Mouse (Mus musculus): ENCODE measurements around the gene Mzf1. TPM values are rescaled to one million over a fixed set of nuclear protein-coding genes. Genes with fewer than 3 reads are reported as not detected.
A peak's percentile ranks its signal among the peaks of the same experiment; 100 is the strongest.
"Not testable (repeated sequence)": the region's sequence is repeated elsewhere in the genome, so short reads cannot be mapped to it uniquely, and the experiment has no call there.

The Mzf1 gene
- total and polyA plus RNA-seq, 3 experiments: 0.77 to 2.4 TPM; not detected in 1

- Histone ChIP-seq H3K4me3 (ENCODE audit: control insufficient read depth in 1 of 2, insufficient read depth in 1 of 2, low read depth in 2 of 2, low read length in 2 of 2) (no peak within 1 kb of the TSS), H3K27ac (ENCODE audit: control insufficient read depth, low read depth, low read length) (no peak within 1 kb of the TSS), H3K9me3 (replicated peaks; ENCODE audit: insufficient read depth, low read length) (no peaks in the 10 kb centered on the region), H3K79me2 (ENCODE audit: control insufficient read depth, insufficient read depth, low read length, poor library complexity) (no peaks in the 10 kb centered on the region), H3K4me1 (ENCODE audit: control insufficient read depth in 1 of 2, insufficient read depth in 2 of 2, low read length in 2 of 2) (no peaks in the 10 kb centered on the region), H3K36me3 (ENCODE audit: control insufficient read depth in 1 of 2, insufficient read depth in 2 of 2, low read length in 2 of 2) (no peaks in the 10 kb centered on the region), H3K27me3 (ENCODE audit: control insufficient read depth in 1 of 2, insufficient read depth in 2 of 2, low read length in 2 of 2) (no peaks in the 10 kb centered on the region), H3K9ac (ENCODE audit: control insufficient read depth, low read depth, low read length, poor library complexity, severe bottlenecking) (no peak within 1 kb of the TSS)
- TF ChIP-seq RCOR1 (IDR thresholded peaks at IDR 0.05; ENCODE audit: low read depth, low read length): no peak
- no peak for TF ChIP-seq MAFK (IDR thresholded peaks at IDR 0.05; ENCODE audit: borderline replicate concordance, low read depth, low read length)
- TF ChIP-seq ZKSCAN1 (IDR thresholded peaks at IDR 0.05; ENCODE audit: low read depth, low read length): no peak
- TF ChIP-seq GATA1 (IDR thresholded peaks at IDR 0.05; ENCODE audit: low read depth, low read length): no peak
- TF ChIP-seq TAL1 (IDR thresholded peaks at IDR 0.05; ENCODE audit: low read length): no peak
- TF ChIP-seq UBTF (IDR thresholded peaks at IDR 0.05; ENCODE audit: borderline replicate concordance, insufficient read depth, low read depth, low read length): no peak
- no peak for TF ChIP-seq NRF1 (IDR thresholded peaks at IDR 0.05; ENCODE audit: insufficient read depth, low read depth, low read length, poor library complexity, severe bottlenecking)
- no peak for TF ChIP-seq TCF12 (IDR thresholded peaks at IDR 0.05; ENCODE audit: low read depth, low read length)
- TF ChIP-seq SMC3 (IDR thresholded peaks at IDR 0.05; ENCODE audit: low read depth, low read length): no peak
- TF ChIP-seq GABPA (IDR thresholded peaks at IDR 0.05; ENCODE audit: low read depth, low read length): no peak
- TF ChIP-seq MAZ (IDR thresholded peaks at IDR 0.05; ENCODE audit: low read depth, low read length): no peak
- TF ChIP-seq KAT2A (conservative IDR thresholded peaks at IDR 0.05; ENCODE audit: low read depth, low read length): no peak
- no peak for DNase-seq (ENCODE audit: low read depth, low spot score)
Measured at GRCm38 (mm10) chr7:13095073-13095472, 40.5 kb upstream of the Mzf1 start, which contains the start of gene Vmn1r85. Gene Vmn1r85, minus strand, starts transcription at chr7:13095173.

- TF ChIP-seq ELF1 (IDR thresholded peaks at IDR 0.05; ENCODE audit: low read depth, low read length): no peak
- TF ChIP-seq RAD21 (IDR thresholded peaks at IDR 0.05; ENCODE audit: low read depth, low read length): peak; percentile 12
- peak; percentile 29 for TF ChIP-seq SMC3 (IDR thresholded peaks at IDR 0.05; ENCODE audit: low read depth, low read length)
- TF ChIP-seq CTCF (IDR thresholded peaks at IDR 0.05 in 2 of 3, conservative IDR thresholded peaks at IDR 0.05 in 1 of 3; ENCODE audit: control insufficient read depth in 1 of 3, insufficient read depth in 1 of 3, low read depth in 2 of 3, low read length in 3 of 3, poor library complexity in 1 of 3, severe bottlenecking in 1 of 3): peak in 1 of 3 experiments; percentile 20; a peak in 1 of 6 replicates
- no peaks in the 10 kb centered on the region for H3K79me2 ChIP-seq (ENCODE audit: control insufficient read depth, insufficient read depth, low read length, poor library complexity)
- no peak overlapping the region for H3K27ac ChIP-seq (ENCODE audit: control insufficient read depth, low read depth, low read length)
- H3K4me1 ChIP-seq (ENCODE audit: control insufficient read depth in 1 of 2, insufficient read depth in 2 of 2, low read length in 2 of 2): no peaks in the 10 kb centered on the region
- no peak overlapping the region for H3K4me3 ChIP-seq (ENCODE audit: control insufficient read depth in 1 of 2, insufficient read depth in 1 of 2, low read depth in 2 of 2, low read length in 2 of 2)
- no peaks in the 10 kb centered on the region for H3K27me3 ChIP-seq (ENCODE audit: control insufficient read depth in 1 of 2, insufficient read depth in 2 of 2, low read length in 2 of 2)
- no peaks in the 10 kb centered on the region for H3K36me3 ChIP-seq (ENCODE audit: control insufficient read depth in 1 of 2, insufficient read depth in 2 of 2, low read length in 2 of 2)
- H3K9ac ChIP-seq (ENCODE audit: control insufficient read depth, low read depth, low read length, poor library complexity, severe bottlenecking): no peak overlapping the region
- DNase-seq (ENCODE audit: low read depth, low spot score): no peak
- no peaks in the 10 kb centered on the region for H3K9me3 ChIP-seq (replicated peaks; ENCODE audit: insufficient read depth, low read length)
Measured at GRCm38 (mm10) chr7:13072293-13072692, 17.7 kb upstream of the Mzf1 start.

- not testable (repeated sequence) for H3K9me3 ChIP-seq (replicated peaks; ENCODE audit: insufficient read depth, low read length); H3K4me3 ChIP-seq (ENCODE audit: control insufficient read depth in 1 of 2, insufficient read depth in 1 of 2, low read depth in 2 of 2, low read length in 2 of 2); H3K9ac ChIP-seq (ENCODE audit: control insufficient read depth, low read depth, low read length, poor library complexity, severe bottlenecking); H3K27me3 ChIP-seq (ENCODE audit: control insufficient read depth in 1 of 2, insufficient read depth in 2 of 2, low read length in 2 of 2); H3K79me2 ChIP-seq (ENCODE audit: control insufficient read depth, insufficient read depth, low read length, poor library complexity); H3K36me3 ChIP-seq (ENCODE audit: control insufficient read depth in 1 of 2, insufficient read depth in 2 of 2, low read length in 2 of 2); H3K4me1 ChIP-seq (ENCODE audit: control insufficient read depth in 1 of 2, insufficient read depth in 2 of 2, low read length in 2 of 2); H3K27ac ChIP-seq (ENCODE audit: control insufficient read depth, low read depth, low read length)
- peak; percentile 54 for DNase-seq (ENCODE audit: low read depth, low spot score)
- peak; percentile 66 for TF ChIP-seq SMC3 (IDR thresholded peaks at IDR 0.05; ENCODE audit: low read depth, low read length)
- peak; percentile 41; the same call in 1 of the 2 replicates for TF ChIP-seq ZNF384 (IDR thresholded peaks at IDR 0.05; ENCODE audit: low read depth, low read length)
- TF ChIP-seq RAD21 (IDR thresholded peaks at IDR 0.05; ENCODE audit: low read depth, low read length): peak; percentile 79
- TF ChIP-seq CTCF (IDR thresholded peaks at IDR 0.05 in 2 of 3, conservative IDR thresholded peaks at IDR 0.05 in 1 of 3; ENCODE audit: control insufficient read depth in 1 of 3, insufficient read depth in 1 of 3, low read depth in 2 of 3, low read length in 3 of 3, poor library complexity in 1 of 3, severe bottlenecking in 1 of 3): peak; percentile 33 to 61 (median 60); a peak in 5 of 6 replicates
- peak; percentile 69 for TF ChIP-seq ZC3H11A (IDR thresholded peaks at IDR 0.05; ENCODE audit: low read depth, low read length)
Measured at GRCm38 (mm10) chr7:13063399-13063798, 8.8 kb upstream of the Mzf1 start.
